Mouse (Mus musculus) liver, embryonic 14.5 days (tissue): ENCODE measurements at regions not wholly inside any gene's neighbourhood (a gene's known extent, or its start where the extent isn't known, plus 50 kb on each side); places are given as distances from the start of the nearest gene placed in this dataset.

ENCODE experiments used
- ATAC-seq: fragments of 200-750 bp; cut with Nextera tagmentation; 2 replicates; pipeline ENCODE4 v1.8.0; 2017; ENCODE audit warnings: moderate number of reproducible peaks, mild to moderate bottlenecking, moderate library complexity; ENCODE audit not compliant: insufficient read depth
- DNase-seq, 3 experiments: peaks; one replicate each; pipeline ENCODE4 v3.0.0-alpha.2; 2012 to 2013; ENCODE audit warnings: low read depth in 3 of 3, low spot score in 3 of 3
- H3K27ac ChIP-seq: fragments of 300-500 bp; sonication (generic); 2 replicates; pipeline ENCODE4 v1.5.1; 2014; ENCODE audit warnings: moderate library complexity, mild to moderate bottlenecking, control low read depth, inconsistent platforms
- H3K27me3 ChIP-seq: fragments of 300-500 bp; sonication (generic); 2 replicates; pipeline ENCODE4 v1.6.1; 2014; ENCODE audit warnings: mild to moderate bottlenecking, low read length, moderate library complexity; ENCODE audit not compliant: control insufficient read depth, insufficient read depth
- H3K36me3 ChIP-seq: fragments of 300-500 bp; sonication (generic); replicated peaks from 2 replicates; pipeline ENCODE4 v1.6.1; 2014; ENCODE audit warnings: low read depth; ENCODE audit not compliant: control insufficient read depth, insufficient read depth
- H3K4me1 ChIP-seq, 2 experiments: fragments of 200-500 bp in 1 of 2; fragments of 300-500 bp in 1 of 2; sonication (generic) in 1 of 2; replicated peaks; 2 replicates each; pipeline ENCODE4 v1.6.1; 2012 to 2014; ENCODE audit warnings: antibody characterized with exemption in 1 of 2, inconsistent platforms in 1 of 2, low read length in 1 of 2; ENCODE audit not compliant: control insufficient read depth in 2 of 2, insufficient read depth in 2 of 2
- H3K4me2 ChIP-seq: fragments of 300-500 bp; sonication (generic); 2 replicates; pipeline ENCODE4 v1.6.1; 2014; ENCODE audit warnings: low read depth, mild to moderate bottlenecking, control low read depth, moderate library complexity
- H3K4me3 ChIP-seq, 2 experiments: fragments of 200-500 bp in 1 of 2; fragments of 300-500 bp in 1 of 2; sonication (generic) in 1 of 2; 2 replicates each; pipeline ENCODE4 v1.5.1; 2012 to 2014; ENCODE audit warnings: low read depth in 2 of 2, low read length in 2 of 2, mild to moderate bottlenecking in 2 of 2, control low read depth in 1 of 2, inconsistent platforms in 1 of 2, moderate library complexity in 1 of 2; ENCODE audit not compliant: insufficient read depth in 1 of 2
- H3K9ac ChIP-seq: fragments of 300-500 bp; sonication (generic); replicated peaks from 2 replicates; pipeline ENCODE4 v1.6.1; 2014; ENCODE audit warnings: mild to moderate bottlenecking, control low read depth, moderate library complexity
- H3K9me3 ChIP-seq: fragments of 300-500 bp; sonication (generic); 2 replicates; pipeline ENCODE4 v1.6.1; 2016; ENCODE audit warnings: low read length, mixed read lengths; ENCODE audit not compliant: control insufficient read depth
- CTCF ChIP-seq: IDR thresholded peaks from 2 replicates; pipeline ENCODE4 v1.5.1; 2016; ENCODE audit warnings: antibody characterized with exemption, low read depth, control low read depth
- EP300 ChIP-seq: IDR thresholded peaks from 2 replicates; pipeline ENCODE4 v1.6.1; 2016; ENCODE audit warnings: antibody characterized with exemption, low read depth
- WGBS: fragments of 180-500 bp; shearing (Covaris S2); extraction: QIAGEN DNeasy Blood & Tissue Kit; methylation state at CpG from one replicate; pipeline ENCODE4 v1.1.7; 2014; ENCODE audit not compliant: insufficient replicate concordance; 5-methylcytosine and 5-hydroxymethylcytosine counted together

GRCm38 (mm10) chr6:81625016-81625415, 298.5 kb upstream of the Gcfc2 start:
- ATAC-seq (no peak), DNase-seq (no peak)
- TF ChIP-seq EP300: no peak
- no peak for TF ChIP-seq CTCF
- Histone ChIP-seq H3K4me3 (no peak overlapping the region), H3K4me1 (no peaks in the 10 kb centered on the region), H3K36me3 (no peaks in the 10 kb centered on the region), H3K4me2 (no peak overlapping the region), H3K9ac (no peak overlapping the region), H3K27me3 (no peaks in the 10 kb centered on the region), H3K27ac (no peak overlapping the region), H3K9me3 (no peaks in the 10 kb centered on the region)
- WGBS: 52% methylated on average over 5 of the region's 5 CpGs

GRCm38 (mm10) chr6:81633586-81633985, 289.9 kb upstream of the Gcfc2 start:
- TF ChIP-seq EP300: no peak
- no peak for TF ChIP-seq CTCF
- H3K9me3 ChIP-seq: no peaks in the 10 kb centered on the region
- no peaks in the 10 kb centered on the region for H3K36me3 ChIP-seq
- H3K4me2 ChIP-seq: no peak overlapping the region
- H3K4me1 ChIP-seq: no peaks in the 10 kb centered on the region
- no peak overlapping the region for H3K9ac ChIP-seq
- 37% methylated on average over 3 of the region's 3 CpGs for WGBS
- H3K27ac ChIP-seq: no peak overlapping the region
- DNase-seq (no peak), ATAC-seq (no peak)
- H3K27me3 ChIP-seq: no peaks in the 10 kb centered on the region
- H3K4me3 ChIP-seq: no peak overlapping the region

GRCm38 (mm10) chr6:81647615-81648375, 275.7 kb upstream of the Gcfc2 start:
- Histone ChIP-seq H3K27ac (no peak overlapping the region), H3K9ac (no peak overlapping the region), H3K4me1 (no peaks in the 10 kb centered on the region), H3K4me3 (no peak overlapping the region), H3K9me3 (no peaks in the 10 kb centered on the region), H3K36me3 (no peaks in the 10 kb centered on the region), H3K4me2 (no peak overlapping the region), H3K27me3 (no peaks in the 10 kb centered on the region)
- DNase-seq (no peak), ATAC-seq (no peak)
- TF ChIP-seq EP300 (no peak), CTCF (no peak)
- 50% methylated on average over 3 of the region's 3 CpGs for WGBS

- WGBS: 32% methylated on average over 2 of the region's 2 CpGs
- Histone ChIP-seq H3K4me3 (no peak overlapping the region), H3K9ac (no peak overlapping the region), H3K27ac (no peak overlapping the region), H3K27me3 (no peaks in the 10 kb centered on the region), H3K4me1 (no peaks in the 10 kb centered on the region), H3K36me3 (no peaks in the 10 kb centered on the region), H3K9me3 (no peaks in the 10 kb centered on the region), H3K4me2 (no peak overlapping the region)
- TF ChIP-seq CTCF (no peak), EP300 (no peak)
- DNase-seq (no peak), ATAC-seq (no peak)
Observed at GRCm38 (mm10) chr6:81651856-81652255, 271.6 kb upstream of the Gcfc2 start.

GRCm38 (mm10) chr6:81655205-81655604, 268.3 kb upstream of the Gcfc2 start:
- H3K27ac ChIP-seq: no peak overlapping the region
- no peaks in the 10 kb centered on the region for H3K4me1 ChIP-seq
- TF ChIP-seq CTCF (no peak), EP300 (no peak)
- ATAC-seq: no peak
- H3K27me3 ChIP-seq: no peaks in the 10 kb centered on the region
- no peaks in the 10 kb centered on the region for H3K9me3 ChIP-seq
- H3K9ac ChIP-seq: no peak overlapping the region
- 40% methylated on average over 2 of the region's 2 CpGs for WGBS
- H3K36me3 ChIP-seq: no peaks in the 10 kb centered on the region
- DNase-seq: no peak
- no peak overlapping the region for H3K4me2 ChIP-seq
- H3K4me3 ChIP-seq: no peak overlapping the region
